Mouse (Mus musculus) heart, postnatal 36 days (tissue): Measurements from ENCODE around the gene Rps3a1. TPM values are rescaled to one million over a fixed set of nuclear protein-coding genes. Genes with fewer than 3 reads are reported as not detected.

Experiments
- DNase-seq, 2 experiments: peaks; one replicate each; pipeline ENCODE4 v3.0.0; 2021 to 2022
- intact Hi-C: fragments of 180-260 bp; cut with DNase I; formaldehyde crosslinking; loops from one replicate; pipeline ENCODE4 v1.15.1; 2025
- total RNA-seq, 2 experiments: library from RNA; stranded (reverse); gene quantifications; 2 replicates each; pipeline ENCODE4 v1.2.3; 2021

Rps3a1 gene
- 100 to 1,000 TPM; 469 to 491 TPM for total RNA-seq

GRCm38 (mm10) chr3:86142263-86142933, at the start of gene Rps3a1:
Gene Rps3a1 (minus strand): TSS chr3:86142702.
- peak; percentile 99 to 100 for DNase-seq
- intact Hi-C loops = loop anchor here (2.0 to 5.0 kb wide), 2 partner anchors 82 to 570 kb away; partner anchors contain the start of genes Gatb and Lrba

- intact Hi-C loops = no loop called here
- no peak for DNase-seq
These were observed 45.4 kb upstream of the Rps3a1 start for GRCm38 (mm10) chr3:86187736-86188389.

- DNase-seq = no peak
- intact Hi-C loops = no loop called here
These were observed 42.0 kb upstream of the Rps3a1 start for GRCm38 (mm10) chr3:86184546-86184945.

DNA sequence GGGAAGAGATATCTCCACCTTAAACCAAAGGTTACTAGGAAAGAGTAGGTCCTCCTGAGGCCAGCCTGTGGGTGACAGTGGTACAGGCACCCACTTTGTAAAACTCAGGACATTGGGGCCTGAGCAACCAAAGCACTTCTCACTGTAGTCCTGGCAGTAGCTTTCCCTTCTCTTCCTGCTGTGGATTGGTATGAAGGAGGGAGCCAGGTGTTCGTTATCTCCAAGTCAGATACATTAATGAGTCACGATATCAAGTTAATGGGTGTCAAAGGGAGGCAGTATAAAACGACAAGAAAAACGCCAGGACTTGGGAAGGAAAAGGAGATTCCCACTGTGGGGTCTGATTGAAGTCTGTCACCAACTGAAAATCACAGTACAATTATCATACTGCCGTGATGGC, 38.6 kb upstream of the Rps3a1 start:
- no peak for DNase-seq
- intact Hi-C loops = no loop called here

DNA sequence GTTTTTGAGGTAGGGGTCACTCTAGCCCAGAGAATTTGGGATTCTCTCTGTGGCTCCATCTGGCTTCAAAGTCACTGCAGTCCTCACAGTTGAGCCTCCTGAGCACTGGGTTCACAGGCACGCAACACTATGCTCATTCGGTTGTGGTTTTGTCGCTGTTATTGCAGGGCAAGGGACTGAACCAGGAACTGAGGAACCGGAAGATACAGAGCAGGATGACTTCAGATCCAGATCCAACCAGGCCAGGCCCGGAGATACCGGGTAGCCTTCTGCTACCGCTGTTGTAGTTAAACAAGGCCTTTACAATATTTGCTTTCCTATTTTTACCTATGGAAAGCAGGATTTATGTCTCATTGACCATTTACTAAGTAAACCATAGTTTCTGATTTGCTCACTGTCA, 37.2 kb upstream of the Rps3a1 start:
- no peak for DNase-seq
- intact Hi-C loops = no loop called here

DNA sequence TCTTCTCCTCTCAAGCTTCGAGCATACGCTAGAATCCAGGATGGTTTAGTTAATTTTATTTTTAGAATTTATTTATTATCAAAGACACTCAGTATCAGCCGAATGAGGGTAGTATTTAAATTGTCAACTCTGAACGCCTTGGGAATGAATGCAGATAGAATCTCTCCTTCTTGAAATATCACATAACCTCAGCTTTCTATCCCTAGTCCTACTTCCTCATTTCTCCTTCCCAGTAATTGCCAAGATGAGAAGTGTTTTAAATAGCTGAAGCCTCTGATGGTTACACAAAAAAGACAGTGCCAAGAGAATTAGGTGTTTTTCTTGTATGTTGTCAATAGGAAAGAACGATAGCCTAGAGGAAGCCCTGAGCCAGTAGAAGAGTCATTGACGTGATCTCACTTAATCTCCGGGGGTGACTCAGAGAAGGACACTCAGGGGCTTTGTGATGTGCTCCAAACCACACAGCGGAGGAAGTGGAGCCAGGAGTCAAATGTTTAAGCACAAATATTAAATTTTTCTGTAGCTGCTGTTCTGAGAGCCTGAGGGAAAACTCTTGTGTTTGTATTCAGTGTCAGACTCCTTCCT, 26.4 kb upstream of the Rps3a1 start:
- no peak for DNase-seq
- intact Hi-C loops = no loop called here

DNA sequence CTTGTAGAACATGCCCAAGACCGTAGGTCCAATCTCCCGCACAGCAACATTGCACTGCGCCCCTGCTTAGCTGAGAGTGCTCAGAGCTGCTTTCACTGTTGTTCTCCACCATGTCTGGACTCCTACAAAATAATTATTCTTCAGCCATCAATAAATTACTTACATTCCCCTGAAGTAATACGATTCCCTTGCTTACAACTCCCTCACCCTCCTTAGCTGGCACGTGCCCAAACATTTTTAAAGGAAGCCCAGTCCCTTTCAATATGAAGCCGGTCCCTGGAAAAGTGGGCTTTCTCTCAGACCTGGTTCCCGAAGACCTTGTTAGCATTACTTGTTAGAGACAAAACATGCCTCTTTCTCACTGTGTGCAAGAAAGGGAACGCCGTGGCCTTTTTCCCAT, 7.0 kb upstream of the Rps3a1 start:
- no peak for DNase-seq
- intact Hi-C loops = no loop called here

DNA sequence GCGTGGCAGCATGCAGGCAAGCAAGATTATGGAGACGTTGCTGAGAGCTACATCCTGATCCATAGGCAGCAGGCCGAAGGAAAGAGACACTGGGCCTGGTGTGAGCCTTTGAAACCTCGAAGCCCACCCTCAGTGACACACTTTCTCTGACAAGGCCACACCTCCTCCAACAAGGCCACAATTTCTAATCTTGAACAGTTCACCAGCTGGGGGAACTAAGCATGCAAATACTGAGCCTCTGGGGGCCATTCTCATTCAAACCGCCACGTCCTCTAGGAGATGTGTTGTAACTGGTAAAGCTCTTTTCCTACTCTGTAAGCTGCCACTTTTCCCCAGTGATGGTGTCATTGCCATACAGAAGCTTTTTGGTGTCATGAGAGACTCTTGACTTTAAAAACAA, 6.6 kb upstream of the Rps3a1 start:
- no peak for DNase-seq
- intact Hi-C loops = no loop called here

GRCm38 (mm10) chr3:86143343-86143742, 841 bp upstream of the Rps3a1 start:
- intact Hi-C loops = loop anchor here (2.0 to 5.0 kb wide), 2 partner anchors 81 to 571 kb away; partner anchors contain the start of genes Gatb and Lrba
- no peak for DNase-seq

DNA sequence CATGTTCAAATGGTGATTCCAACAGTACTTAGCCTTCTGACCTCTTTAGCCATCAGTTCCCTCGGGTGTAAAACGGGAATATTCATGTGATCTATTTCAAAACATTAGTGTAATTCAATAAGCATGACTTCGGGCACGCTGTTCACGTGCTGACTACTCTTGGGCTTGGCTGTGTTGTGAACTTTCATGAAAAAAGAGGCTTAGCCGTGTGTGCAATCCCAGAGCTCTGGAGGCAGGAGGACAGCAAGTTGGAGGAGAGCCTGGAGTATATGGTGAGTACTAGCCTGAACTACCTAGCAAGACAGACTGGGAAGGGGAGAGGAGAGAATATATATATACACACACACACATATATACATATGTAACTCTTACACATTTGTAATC, 424 bp upstream of the Rps3a1 start:
- no peak for DNase-seq
- intact Hi-C loops = loop anchor here (2.0 to 5.0 kb wide), 2 partner anchors 82 to 571 kb away; partner anchors contain the start of genes Gatb and Lrba

DNA sequence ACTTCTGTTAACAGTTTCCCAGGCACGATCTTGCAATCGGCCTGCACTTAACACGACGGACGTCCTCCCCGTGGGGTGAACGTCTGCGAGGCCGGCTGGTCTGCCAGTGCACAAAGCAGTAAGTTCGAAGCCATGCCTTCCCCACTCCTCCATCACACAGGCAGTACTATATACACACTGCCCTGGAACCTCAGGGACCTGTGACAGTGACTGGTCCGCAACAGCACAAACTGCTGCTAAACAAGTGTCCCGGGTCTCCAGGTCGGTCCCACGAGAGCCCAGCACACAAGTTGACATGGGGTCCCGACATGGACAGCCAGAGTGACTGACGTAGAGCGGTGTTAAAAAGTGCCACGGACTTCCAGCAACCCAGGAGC, 628 bp downstream of the Rps3a1 start:
- intact Hi-C loops = loop anchor here (2.0 to 5.0 kb wide), 2 partner anchors 83 to 570 kb away; partner anchors contain the start of genes Gatb and Lrba
- DNase-seq = no peak

- intact Hi-C loops = loop anchor here (5.0 kb wide), 1 partner anchor 569 kb away; the partner anchor contains the start of gene Gatb
- no peak for DNase-seq
These were observed 1.1 kb downstream of the Rps3a1 start for GRCm38 (mm10) chr3:86141366-86141765.

- intact Hi-C loops = loop anchor here (5.0 kb wide), 1 partner anchor 567 kb away; the partner anchor contains the start of gene Gatb
- DNase-seq = no peak
These were observed 2.8 kb downstream of the Rps3a1 start for GRCm38 (mm10) chr3:86139660-86140059.

- DNase-seq = no peak
- intact Hi-C loops = no loop called here
These were observed 5.4 kb downstream of the Rps3a1 start for GRCm38 (mm10) chr3:86136936-86137574.

GRCm38 (mm10) chr3:86135886-86136563, 6.5 kb downstream of the Rps3a1 start:
- DNase-seq = no peak

GRCm38 (mm10) chr3:86134939-86135638, 7.4 kb downstream of the Rps3a1 start:
- intact Hi-C loops = no loop called here
- no peak for DNase-seq

More at GRCm38 (mm10) chr3:86135886-86136563, 6.5 kb downstream of the Rps3a1 start:
- intact Hi-C loops = no loop called here

DNA sequence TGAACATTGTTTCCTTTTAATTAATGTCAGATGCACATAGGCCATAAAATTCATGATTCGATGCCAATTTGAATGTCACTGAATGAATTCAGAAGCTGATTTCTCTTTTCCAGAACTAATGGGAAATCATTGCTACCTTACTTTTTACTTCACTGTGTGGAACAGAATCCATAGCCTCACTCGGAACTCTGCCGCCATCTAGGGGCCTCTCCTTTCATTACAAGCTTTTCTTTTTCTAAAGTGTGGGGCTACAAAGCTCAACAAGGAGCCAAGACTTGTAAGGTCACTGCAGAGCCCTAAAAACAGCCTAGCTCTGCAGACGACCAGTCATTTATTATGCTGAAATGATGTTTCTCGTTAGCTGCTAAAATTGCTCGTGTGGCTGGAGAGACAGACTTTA, 12.7 kb downstream of the Rps3a1 start:
- peak; percentile 70 for DNase-seq
- intact Hi-C loops = loop anchor here (5.0 kb wide), 3 partner anchors 207 to 1217 kb away; no protein-coding TSS in a partner anchor

DNA sequence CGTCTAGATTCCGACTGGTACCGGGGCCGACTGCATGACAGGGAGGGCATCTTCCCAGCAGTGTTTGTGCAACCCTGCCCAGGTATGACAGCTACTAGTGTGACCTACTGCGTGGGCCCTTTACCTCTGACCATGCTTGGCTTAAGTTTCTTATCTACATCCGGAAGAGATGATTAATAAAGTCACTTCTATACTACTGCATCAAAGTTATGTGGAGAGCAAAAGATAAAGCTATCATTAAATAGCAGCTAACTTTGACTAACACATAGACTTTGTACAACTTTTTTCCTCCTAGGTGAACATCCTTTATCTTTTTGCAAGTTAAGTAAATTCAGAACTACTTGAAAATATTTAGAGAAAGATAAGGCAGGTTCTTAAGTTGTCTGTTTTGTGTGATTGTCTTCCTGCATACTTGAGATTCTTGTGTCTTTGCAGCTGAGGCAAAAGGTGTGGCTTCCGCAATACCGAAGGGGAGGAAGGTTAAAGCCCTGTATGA, 19.2 kb downstream of the Rps3a1 start:
- intact Hi-C loops = no loop called here
- no peak for DNase-seq

- DNase-seq = no peak
- intact Hi-C loops = no loop called here
These were observed 20.3 kb downstream of the Rps3a1 start for GRCm38 (mm10) chr3:86122156-86122555.
